Mouse (Mus musculus) CH12.LX (cell line): Measurements from ENCODE around the gene Hoxa11.

Source experiments
- HCFC1 ChIP-seq: IDR thresholded peaks from 2 replicates; pipeline ENCODE4 v1.6.1; 2012; ENCODE audit warnings: low read depth, mild to moderate bottlenecking, inconsistent platforms, low read length, improper control_type of control experiment
- MAZ ChIP-seq: IDR thresholded peaks from 2 replicates; pipeline ENCODE4 v1.6.1; 2012; ENCODE audit warnings: low read depth, mild to moderate bottlenecking, inconsistent platforms, low read length, improper control_type of control experiment, moderate library complexity
- MEF2A ChIP-seq: IDR thresholded peaks from 2 replicates; pipeline ENCODE4 v1.6.1; 2014; ENCODE audit warnings: low read depth, mild to moderate bottlenecking, inconsistent platforms, low read length, improper control_type of control experiment, borderline replicate concordance
- POLR2A ChIP-seq: IDR thresholded peaks from 2 replicates; pipeline ENCODE4 v1.6.1; 2011; ENCODE audit warnings: low read depth, mild to moderate bottlenecking, improper control_type of control experiment, low read length
- ZC3H11A ChIP-seq: IDR thresholded peaks from 2 replicates; pipeline ENCODE4 v1.6.1; 2012; ENCODE audit warnings: low read depth, mild to moderate bottlenecking, inconsistent platforms, low read length, improper control_type of control experiment

DNA sequence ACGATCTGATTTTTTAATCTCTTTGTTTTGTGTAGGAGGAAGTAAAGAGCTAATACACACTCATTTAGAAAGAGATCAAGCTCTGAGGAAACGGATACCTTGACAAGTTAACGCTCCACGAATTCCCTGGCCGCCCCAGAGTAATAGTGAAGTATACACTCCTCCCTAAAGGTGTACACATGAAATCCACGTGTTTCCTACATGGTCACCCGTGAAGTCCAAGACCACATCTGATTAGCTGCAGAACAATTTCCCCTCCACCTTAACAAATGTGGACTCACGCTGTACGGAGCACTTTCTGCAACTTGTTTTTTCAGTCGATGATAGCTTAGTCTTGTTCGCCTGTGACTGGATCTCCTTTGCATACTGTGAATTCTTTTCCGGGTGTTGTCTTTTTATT is 44.6 kb upstream of the Hoxa11 start:
- TF ChIP-seq POLR2A: no peak
- TF ChIP-seq MAZ: no peak
- TF ChIP-seq ZC3H11A: no peak
- no peak for TF ChIP-seq MEF2A
- no peak for TF ChIP-seq HCFC1
